Mouse (Mus musculus) gonadal fat pad, adult 2 months (tissue): Measurements from ENCODE around the gene Stk4. TPM values are rescaled to one million over a fixed set of nuclear protein-coding genes. Genes with fewer than 3 reads are reported as not detected.

ENCODE experiments used
- DNase-seq: peaks from one replicate; pipeline ENCODE4 v3.0.0-alpha.2; 2012; ENCODE audit warnings: low read depth
- polyA plus RNA-seq: library from polyadenylated mRNA; depleted of rRNA; stranded (reverse); fragments of >200 nt; gene quantifications from 2 replicates; pipeline ENCODE4 v1.2.3, GENCODE M21; 2012; rRNA removed

Stk4 gene
- polyA plus RNA-seq, 1 experiment = 16.1 TPM

GRCm38 (mm10) chr2:164174649-164175395 is 104.7 kb downstream of the Stk4 start:
- no peak for DNase-seq

GRCm38 (mm10) chr2:164175850-164176249 is 105.7 kb downstream of the Stk4 start:
- no peak for DNase-seq

GRCm38 (mm10) chr2:164177831-164178230 is 107.7 kb downstream of the Stk4 start:
- DNase-seq = no peak

- DNase-seq = no peak
Measured at GRCm38 (mm10) chr2:164180124-164180523, 110.0 kb downstream of the Stk4 start.

- DNase-seq = no peak
Measured at GRCm38 (mm10) chr2:164180770-164181169, 110.6 kb downstream of the Stk4 start.

GRCm38 (mm10) chr2:164182692-164183255 is 112.7 kb downstream of the Stk4 start, which contains the start of gene Wfdc5:
Wfdc5 (minus strand) TSS chr2:164182742.
- no peak for DNase-seq

- DNase-seq = no peak
Measured at GRCm38 (mm10) chr2:164183340-164183739, 113.2 kb downstream of the Stk4 start.

GRCm38 (mm10) chr2:164184145-164184719 is 114.1 kb downstream of the Stk4 start:
- DNase-seq = no peak

GRCm38 (mm10) chr2:164188722-164189121 is 118.6 kb downstream of the Stk4 start:
- DNase-seq = no peak

GRCm38 (mm10) chr2:164190576-164190975 is 120.5 kb downstream of the Stk4 start, which contains the start of gene Wfdc12:
Wfdc12 (minus strand) TSS chr2:164190608.
- no peak for DNase-seq

GRCm38 (mm10) chr2:164192279-164192678 is 122.2 kb downstream of the Stk4 start:
- no peak for DNase-seq

- no peak for DNase-seq
Measured at GRCm38 (mm10) chr2:164194959-164195630, 125.0 kb downstream of the Stk4 start.

- no peak for DNase-seq
Measured at GRCm38 (mm10) chr2:164195971-164196699, 126.0 kb downstream of the Stk4 start.

GRCm38 (mm10) chr2:164196700-164196990 is 126.5 kb downstream of the Stk4 start:
- DNase-seq = no peak

- DNase-seq = no peak
Measured at GRCm38 (mm10) chr2:164199626-164200327, 129.7 kb downstream of the Stk4 start, which contains the start of gene Wfdc15a. Wfdc15a (minus strand) TSS chr2:164200130.

Other genes starting within 250 kb of the Stk4 start
- 11.9 and 19.9 TPM in 2 replicates for gene Ccn5, start 249.5 kb upstream of the Stk4 start, polyA plus RNA-seq
- gene Kcnk15, start 216.7 kb upstream of the Stk4 start, polyA plus RNA-seq = not detected in 2 replicates
- 0.96 and 1.2 TPM in 2 replicates for gene Rims4, start 151.6 kb upstream of the Stk4 start, polyA plus RNA-seq
- gene Ywhab, start 75.4 kb upstream of the Stk4 start, polyA plus RNA-seq = 95.3 and 100 TPM in 2 replicates
- 24.0 and 36.7 TPM in 2 replicates for gene Pabpc1l, start 44.9 kb upstream of the Stk4 start, polyA plus RNA-seq
- 46.7 and 59.2 TPM in 2 replicates for gene Tomm34, start 847 bp downstream of the Stk4 start, polyA plus RNA-seq
- 0.46 and 2.2 TPM in 2 replicates for gene Kcns1, start 100.8 kb downstream of the Stk4 start, polyA plus RNA-seq
- 0.07 TPM in 1 of 2 replicates, not detected in the other for gene Wfdc5, start 112.4 kb downstream of the Stk4 start, polyA plus RNA-seq
- gene Wfdc12, start 120.3 kb downstream of the Stk4 start, polyA plus RNA-seq = 0.81 TPM in 1 of 2 replicates, not detected in the other
- gene Wfdc15a, start 129.8 kb downstream of the Stk4 start, polyA plus RNA-seq = 0.63 and 1.6 TPM in 2 replicates
- 420 and 765 TPM in 2 replicates for gene Wfdc15b, start 151.3 kb downstream of the Stk4 start, polyA plus RNA-seq
- 4.1 TPM in 1 of 2 replicates, not detected in the other for gene Svs2, start 168.1 kb downstream of the Stk4 start, polyA plus RNA-seq
- gene Svs3b, start 186.3 kb downstream of the Stk4 start, polyA plus RNA-seq = 0.69 TPM in 1 of 2 replicates, not detected in the other
- 15.6 TPM in 1 of 2 replicates, not detected in the other for gene Svs4, start 208.1 kb downstream of the Stk4 start, polyA plus RNA-seq
- 3.0 TPM in 1 of 2 replicates, not detected in the other for gene Svs3a, start 218.9 kb downstream of the Stk4 start, polyA plus RNA-seq
- gene Svs6, start 246.4 kb downstream of the Stk4 start, polyA plus RNA-seq = 0.27 TPM in 1 of 2 replicates, not detected in the other